Mouse (Mus musculus): Measurements from ENCODE around the gene 4930447C04Rik. TPM values are rescaled to one million over a fixed set of nuclear protein-coding genes. Genes with fewer than 3 reads are reported as not detected.

4930447C04Rik gene
- polyA plus RNA-seq, 1 experiment from 2014 or later = 4.1 TPM

DNA sequence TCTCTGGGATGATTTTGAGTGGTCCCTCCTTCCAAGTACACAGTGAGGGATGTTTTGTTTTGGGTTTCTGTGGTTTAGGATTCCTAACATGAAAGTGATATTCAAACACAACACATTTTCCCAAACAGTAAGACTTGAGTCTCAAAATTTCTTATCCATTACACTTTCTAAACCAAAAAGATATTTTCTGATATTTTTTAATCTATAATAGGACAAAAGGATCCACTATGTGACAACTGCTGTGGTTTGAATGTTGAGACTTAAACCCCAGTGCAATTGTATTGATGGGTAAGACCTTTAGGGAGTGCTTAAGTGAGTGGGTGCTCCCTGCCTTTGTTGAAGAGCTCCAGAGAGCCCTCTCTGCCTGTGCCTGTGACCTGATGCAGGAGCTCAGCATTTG, 6.2 kb upstream of the 4930447C04Rik start:
- H3K4me2 ChIP-seq (ENCODE audit: low read depth, severe bottlenecking) = no peak overlapping the region
- DNase-seq (ENCODE audit: low spot score) (no peak), ATAC-seq (ENCODE audit: insufficient number of reproducible peaks, low FRiP score, low TSS enrichment, low read depth) (no peak)
- H3K27me3 ChIP-seq (ENCODE audit: control insufficient read depth, insufficient read depth, low read length) = peaks cover 49% of the 10 kb centered on the region
- H3K27ac ChIP-seq (replicated peaks; ENCODE audit: low read depth, low read length) = no peak overlapping the region
- H3K9me3 ChIP-seq (ENCODE audit: control insufficient read depth, low read length) = no peaks in the 10 kb centered on the region
- H3K4me1 ChIP-seq (ENCODE audit: control insufficient read depth, insufficient read depth, low read length) = 0 out of 2 replicates have a peak, but pooled peaks cover 3% of the 10 kb centered on the region
- H3K4me3 ChIP-seq (ENCODE audit: low read depth, low read length) = no peak overlapping the region
- H3K9ac ChIP-seq (ENCODE audit: low read length) = no peak overlapping the region
- H3K36me3 ChIP-seq (ENCODE audit: control insufficient read depth, insufficient read depth, low read length) = no peaks in the 10 kb centered on the region

DNA sequence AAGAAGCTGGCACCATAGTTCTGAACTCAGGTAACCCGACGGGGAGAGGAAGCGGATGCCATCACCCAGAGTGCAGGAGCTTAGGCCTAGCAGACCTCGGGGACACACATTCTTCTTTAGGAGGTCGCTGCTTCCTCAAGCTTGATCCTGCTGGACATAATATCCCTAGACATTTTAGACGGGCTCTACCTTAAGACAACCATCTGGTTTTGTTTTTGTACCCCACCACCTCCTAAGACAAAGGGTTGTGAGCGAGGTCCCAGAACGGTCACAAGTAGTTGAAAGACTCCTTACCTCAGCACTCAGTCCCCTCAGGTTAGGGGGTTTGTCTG, 5.5 kb upstream of the 4930447C04Rik start:
- ATAC-seq (ENCODE audit: insufficient number of reproducible peaks, low FRiP score, low TSS enrichment, low read depth) (no peak), DNase-seq (ENCODE audit: low spot score) (no peak)
- Histone ChIP-seq H3K9me3 (ENCODE audit: control insufficient read depth, low read length) (no peaks in the 10 kb centered on the region), H3K4me2 (ENCODE audit: low read depth, severe bottlenecking) (peak overlapping the region; percentile 54), H3K9ac (ENCODE audit: low read length) (no peak overlapping the region), H3K4me1 (ENCODE audit: control insufficient read depth, insufficient read depth, low read length) (0 out of 2 replicates have a peak, but pooled peaks cover 3% of the 10 kb centered on the region), H3K4me3 (ENCODE audit: low read depth, low read length) (peak overlapping the region; percentile 34), H3K27me3 (ENCODE audit: control insufficient read depth, insufficient read depth, low read length) (peaks cover 54% of the 10 kb centered on the region), H3K27ac (replicated peaks; ENCODE audit: low read depth, low read length) (no peak overlapping the region), H3K36me3 (ENCODE audit: control insufficient read depth, insufficient read depth, low read length) (no peaks in the 10 kb centered on the region)
- WGBS = under 1% methylated on average over 8 of the region's 8 CpGs

DNA sequence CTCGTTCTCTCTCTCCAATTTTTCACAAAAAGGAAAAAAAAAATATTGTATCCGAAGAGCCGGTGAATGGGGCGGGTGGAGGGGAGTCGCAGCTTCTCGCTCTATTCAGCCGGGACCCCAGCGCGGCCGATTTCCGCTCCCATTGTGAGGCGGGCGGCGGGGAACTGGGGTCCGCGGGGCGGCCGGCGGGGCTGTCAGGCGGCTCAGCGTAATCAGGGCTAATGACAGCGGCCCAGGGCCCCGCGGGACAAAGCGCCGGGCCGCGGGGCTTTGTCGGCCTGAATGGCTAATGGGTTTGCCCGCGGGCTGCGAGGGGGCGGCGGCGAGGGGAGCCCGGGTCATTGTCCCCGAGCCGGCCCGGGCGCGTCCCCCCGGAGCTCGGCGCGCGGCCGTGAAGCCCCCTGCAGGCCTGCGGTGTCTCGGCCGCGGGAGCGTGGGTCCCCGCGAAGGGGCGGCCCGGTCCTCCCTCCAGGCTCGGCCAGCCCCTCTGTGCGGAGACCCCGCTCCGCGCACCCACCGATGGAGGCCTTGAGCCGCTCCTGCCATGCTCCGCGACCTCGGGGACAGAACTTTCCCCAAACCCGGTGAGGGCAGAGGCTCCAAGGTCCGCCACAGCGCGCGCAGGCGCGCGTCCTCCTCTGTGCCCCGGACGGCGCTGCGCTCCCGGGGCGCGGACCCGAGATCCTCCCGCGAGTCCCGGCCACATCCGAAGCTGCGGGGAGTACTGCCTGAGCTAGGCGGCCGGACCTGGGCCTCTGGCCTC, 4.9 kb upstream of the 4930447C04Rik start:
- DNase-seq (ENCODE audit: low spot score) = peak; percentile 65
- Histone ChIP-seq H3K36me3 (ENCODE audit: control insufficient read depth, insufficient read depth, low read length) (no peaks in the 10 kb centered on the region), H3K27me3 (ENCODE audit: control insufficient read depth, insufficient read depth, low read length) (peaks cover 59% of the 10 kb centered on the region), H3K9ac (ENCODE audit: low read length) (peak overlapping the region; percentile 30; the same call in 1 of the 2 replicates), H3K9me3 (ENCODE audit: control insufficient read depth, low read length) (no peaks in the 10 kb centered on the region), H3K4me3 (ENCODE audit: low read depth, low read length) (peak overlapping the region; percentile 34), H3K4me1 (ENCODE audit: control insufficient read depth, insufficient read depth, low read length) (0 out of 2 replicates have a peak, but pooled peaks cover 3% of the 10 kb centered on the region), H3K4me2 (ENCODE audit: low read depth, severe bottlenecking) (peak overlapping the region; percentile 54), H3K27ac (replicated peaks; ENCODE audit: low read depth, low read length) (no peak overlapping the region)
- ATAC-seq (ENCODE audit: insufficient number of reproducible peaks, low FRiP score, low TSS enrichment, low read depth) = no peak; the same call in 1 of the 2 replicates
- WGBS = 0% methylated on average over 75 of the region's 89 CpGs

DNA sequence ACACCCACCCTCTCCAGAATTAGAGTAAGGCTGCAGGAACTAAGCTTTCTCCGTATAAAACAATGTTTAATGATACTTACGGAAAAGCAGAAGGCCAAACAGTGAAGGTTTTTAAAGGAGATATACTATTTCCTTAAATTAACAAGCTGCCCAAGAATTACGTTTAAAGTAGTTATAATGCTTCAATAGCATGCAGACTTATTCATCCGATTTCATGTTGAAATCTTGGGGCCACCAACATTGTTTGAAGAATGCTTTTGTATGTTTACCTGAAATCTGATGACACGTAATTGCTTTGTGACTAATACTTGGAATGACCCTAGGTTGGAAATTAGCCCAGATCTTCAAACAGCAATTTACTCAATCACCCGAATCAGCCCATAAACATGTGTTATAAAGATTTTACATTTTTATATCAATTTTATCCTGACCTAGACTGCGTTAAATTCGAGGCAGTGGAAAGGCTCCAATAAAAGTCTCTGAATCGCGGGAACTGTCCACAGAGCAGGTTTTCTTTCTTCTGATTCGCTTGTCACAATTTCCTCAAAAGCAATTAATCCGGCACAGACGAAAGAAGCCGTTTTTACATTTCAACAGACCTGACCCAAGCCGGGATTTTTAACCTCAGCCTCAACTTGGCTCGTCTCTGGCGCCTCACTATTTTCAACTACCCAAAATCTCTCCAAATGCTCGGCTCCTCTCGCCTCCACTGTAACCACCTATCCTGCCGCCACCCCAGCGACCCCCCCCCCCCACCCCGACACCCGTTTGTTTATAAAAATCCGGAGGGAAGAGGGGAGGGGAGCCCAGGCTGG, 4.0 kb upstream of the 4930447C04Rik start:
- H3K36me3 ChIP-seq (ENCODE audit: control insufficient read depth, insufficient read depth, low read length) = no peaks in the 10 kb centered on the region
- under 1% methylated on average over 24 of the region's 24 CpGs for WGBS

DNA sequence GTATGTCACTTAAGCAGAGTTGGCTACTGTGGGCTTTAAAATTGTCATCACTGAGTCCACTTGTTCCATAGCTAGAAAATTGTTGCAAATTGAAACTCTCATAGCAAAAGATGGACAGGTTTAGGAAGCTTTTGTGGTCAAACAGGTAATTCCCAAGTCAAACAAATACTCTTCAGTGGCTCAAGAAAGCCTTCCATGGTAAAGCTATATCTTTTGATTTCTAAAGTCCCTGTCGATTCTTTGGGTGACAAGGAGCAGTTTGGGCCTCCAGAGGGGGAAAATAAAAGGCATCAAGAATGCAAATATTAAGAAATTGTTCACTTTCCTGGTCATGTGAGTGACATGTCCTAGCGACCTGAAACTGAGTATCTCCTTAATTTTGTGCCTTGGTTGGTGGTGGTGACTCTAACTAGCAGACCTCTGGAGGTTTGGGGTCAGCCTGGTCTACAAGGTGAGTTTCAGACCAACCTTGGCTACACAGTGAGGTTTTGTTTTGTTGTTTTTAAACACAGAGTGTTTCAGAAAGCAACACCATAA, 3.1 kb upstream of the 4930447C04Rik start:
- Histone ChIP-seq H3K4me3 (ENCODE audit: low read depth, low read length) (no peak overlapping the region), H3K9ac (ENCODE audit: low read length) (no peak overlapping the region), H3K36me3 (ENCODE audit: control insufficient read depth, insufficient read depth, low read length) (no peaks in the 10 kb centered on the region), H3K4me2 (ENCODE audit: low read depth, severe bottlenecking) (no peak overlapping the region), H3K27ac (replicated peaks; ENCODE audit: low read depth, low read length) (no peak overlapping the region), H3K4me1 (ENCODE audit: control insufficient read depth, insufficient read depth, low read length) (0 out of 2 replicates have a peak, but pooled peaks cover 3% of the 10 kb centered on the region), H3K27me3 (ENCODE audit: control insufficient read depth, insufficient read depth, low read length) (peaks cover 77% of the 10 kb centered on the region), H3K9me3 (ENCODE audit: control insufficient read depth, low read length) (no peaks in the 10 kb centered on the region)
- DNase-seq (ENCODE audit: low spot score) (peak; percentile 28), ATAC-seq (ENCODE audit: insufficient number of reproducible peaks, low FRiP score, low TSS enrichment, low read depth) (no peak)
- 7% methylated on average over 2 of the region's 2 CpGs for WGBS

More for the DNA sequence above, 4.0 kb upstream of the 4930447C04Rik start:
- Histone ChIP-seq H3K27me3 (ENCODE audit: control insufficient read depth, insufficient read depth, low read length) (peaks cover 68% of the 10 kb centered on the region), H3K9me3 (ENCODE audit: control insufficient read depth, low read length) (no peaks in the 10 kb centered on the region), H3K27ac (replicated peaks; ENCODE audit: low read depth, low read length) (no peak overlapping the region), H3K4me2 (ENCODE audit: low read depth, severe bottlenecking) (peak overlapping the region; percentile 54), H3K4me3 (ENCODE audit: low read depth, low read length) (peak overlapping the region; percentile 34), H3K4me1 (ENCODE audit: control insufficient read depth, insufficient read depth, low read length) (0 out of 2 replicates have a peak, but pooled peaks cover 3% of the 10 kb centered on the region), H3K9ac (ENCODE audit: low read length) (no peak overlapping the region)
- DNase-seq (ENCODE audit: low spot score) = peak; percentile 61
- ATAC-seq (ENCODE audit: insufficient number of reproducible peaks, low FRiP score, low TSS enrichment, low read depth) = no peak

DNA sequence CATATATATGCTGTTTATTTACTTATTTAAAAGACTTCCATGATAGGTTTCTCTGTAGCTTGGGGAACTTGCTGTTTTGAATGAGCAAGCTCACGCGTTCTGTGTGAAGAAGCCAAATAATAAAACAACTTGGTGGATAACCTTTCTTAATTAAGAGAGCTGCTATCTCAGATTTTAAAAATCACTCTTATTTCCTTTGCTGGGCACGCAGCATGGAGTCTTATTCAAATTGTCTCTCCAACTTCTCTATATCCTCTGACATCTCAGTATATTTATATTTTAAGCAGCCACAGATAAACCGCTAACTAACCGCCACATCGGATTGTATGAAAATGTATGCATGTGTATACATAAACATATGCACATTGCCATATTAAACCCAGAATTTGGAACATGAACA, 1.6 kb upstream of the 4930447C04Rik start:
- 0 out of 2 replicates have a peak, but pooled peaks cover 3% of the 10 kb centered on the region for H3K4me1 ChIP-seq (ENCODE audit: control insufficient read depth, insufficient read depth, low read length)
- H3K4me2 ChIP-seq (ENCODE audit: low read depth, severe bottlenecking) = no peak overlapping the region
- H3K27ac ChIP-seq (replicated peaks; ENCODE audit: low read depth, low read length) = no peak overlapping the region
- no peak overlapping the region for H3K9ac ChIP-seq (ENCODE audit: low read length)
- no peak overlapping the region for H3K4me3 ChIP-seq (ENCODE audit: low read depth, low read length)
- no peaks in the 10 kb centered on the region for H3K36me3 ChIP-seq (ENCODE audit: control insufficient read depth, insufficient read depth, low read length)
- no peak for ATAC-seq (ENCODE audit: insufficient number of reproducible peaks, low FRiP score, low TSS enrichment, low read depth)
- H3K9me3 ChIP-seq (ENCODE audit: control insufficient read depth, low read length) = no peaks in the 10 kb centered on the region
- 21% methylated on average over 6 of the region's 6 CpGs for WGBS
- peaks cover 81% of the 10 kb centered on the region for H3K27me3 ChIP-seq (ENCODE audit: control insufficient read depth, insufficient read depth, low read length)
- no peak for DNase-seq (ENCODE audit: low spot score)

DNA sequence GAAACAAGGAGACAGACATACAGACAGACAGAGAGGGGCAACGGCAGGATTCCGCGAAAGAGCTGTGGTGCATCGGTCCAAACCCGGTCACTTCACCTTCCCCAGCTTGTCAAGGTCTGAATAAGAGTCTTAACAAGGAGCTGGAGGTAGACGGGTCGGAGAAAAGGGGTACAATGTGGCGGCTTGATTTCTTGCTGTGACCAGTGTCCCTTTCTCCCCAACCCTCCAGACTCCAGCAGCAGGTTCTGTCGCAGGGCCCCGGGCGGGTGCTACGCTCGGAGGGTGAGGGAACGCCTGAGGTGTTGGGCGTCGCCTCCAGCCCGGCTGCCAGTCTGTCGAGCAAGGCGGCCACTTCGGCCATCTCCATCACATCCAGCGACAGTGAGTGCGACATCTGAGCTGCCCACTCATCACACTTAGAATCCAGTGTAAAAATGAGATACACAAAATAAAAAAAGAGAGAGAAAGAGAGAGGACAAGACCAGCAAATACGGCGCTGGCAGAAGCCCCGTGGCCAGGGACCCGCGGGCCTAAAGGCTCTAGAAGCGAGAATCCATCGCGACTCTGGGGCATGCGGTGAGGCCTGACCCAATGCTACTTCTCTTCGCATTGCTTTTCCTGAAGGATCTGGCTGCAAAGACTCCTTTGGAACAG, 951 bp upstream of the 4930447C04Rik start:
- 1% methylated on average over 32 of the region's 32 CpGs for WGBS

More for the DNA sequence above, 951 bp upstream of the 4930447C04Rik start:
- Histone ChIP-seq H3K9ac (ENCODE audit: low read length) (no peak overlapping the region), H3K9me3 (ENCODE audit: control insufficient read depth, low read length) (no peaks in the 10 kb centered on the region), H3K27me3 (ENCODE audit: control insufficient read depth, insufficient read depth, low read length) (peaks cover 82% of the 10 kb centered on the region), H3K4me2 (ENCODE audit: low read depth, severe bottlenecking) (no peak overlapping the region), H3K4me1 (ENCODE audit: control insufficient read depth, insufficient read depth, low read length) (0 out of 2 replicates have a peak, but pooled peaks cover 3% of the 10 kb centered on the region), H3K4me3 (ENCODE audit: low read depth, low read length) (no peak overlapping the region), H3K27ac (replicated peaks; ENCODE audit: low read depth, low read length) (no peak overlapping the region), H3K36me3 (ENCODE audit: control insufficient read depth, insufficient read depth, low read length) (no peaks in the 10 kb centered on the region)
- ATAC-seq (ENCODE audit: insufficient number of reproducible peaks, low FRiP score, low TSS enrichment, low read depth) = no peak
- peak; percentile 62 for DNase-seq (ENCODE audit: low spot score)
